Mouse (Mus musculus): Measurements from ENCODE around the gene Il2ra. TPM values are rescaled to one million over a fixed set of nuclear protein-coding genes. Genes with fewer than 3 reads are reported as not detected.
"Not testable (repeated sequence)": the region's sequence is repeated elsewhere in the genome, so short reads cannot be mapped to it uniquely, and the experiment has no call there.

The Il2ra gene
- not detected in 2 replicates for polyA plus RNA-seq (2014; fragmentation: Nextera tagmentation; extraction: Ambion mirVana)

GRCm38 (mm10) chr2:11642451-11642941 is at the start of gene Il2ra:
Gene Il2ra (plus strand): TSS chr2:11642807.
- Histone ChIP-seq H3K4me1 (ENCODE audit: control insufficient read depth, insufficient read depth, low read length) (no peaks in the 10 kb centered on the region), H3K27me3 (ENCODE audit: control insufficient read depth, insufficient read depth, low read length) (no peaks in the 10 kb centered on the region), H3K9ac (replicated peaks; ENCODE audit: low read depth, low read length) (no peak within 1 kb of the TSS), H3K4me3 (ENCODE audit: low read depth, low read length) (no peak within 1 kb of the TSS), H3K9me3 (ENCODE audit: control insufficient read depth, low read length) (no peaks in the 10 kb centered on the region), H3K4me2 (ENCODE audit: low read depth, low read length) (no peak within 1 kb of the TSS), H3K36me3 (ENCODE audit: control insufficient read depth, insufficient read depth, low read length) (no peaks in the 10 kb centered on the region), H3K27ac (ENCODE audit: low read depth, low read length) (no peak within 1 kb of the TSS)
- ATAC-seq (ENCODE audit: low read depth), result no peak
- 93% methylated on average over 3 of the region's 3 CpGs for WGBS

- Histone ChIP-seq H3K27ac (ENCODE audit: low read depth, low read length) (no peak overlapping the region), H3K4me1 (ENCODE audit: control insufficient read depth, insufficient read depth, low read length) (peaks cover 3% of the 10 kb centered on the region; the same call in 1 of the 2 replicates), H3K27me3 (ENCODE audit: control insufficient read depth, insufficient read depth, low read length) (no peaks in the 10 kb centered on the region), H3K36me3 (ENCODE audit: control insufficient read depth, insufficient read depth, low read length) (peaks cover 39% of the 10 kb centered on the region), H3K4me3 (ENCODE audit: low read depth, low read length) (no peak overlapping the region), H3K9me3 (ENCODE audit: control insufficient read depth, low read length) (no peaks in the 10 kb centered on the region), H3K9ac (replicated peaks; ENCODE audit: low read depth, low read length) (no peak overlapping the region), H3K4me2 (ENCODE audit: low read depth, low read length) (no peak overlapping the region)
- WGBS, result 87% methylated on average over 2 of the region's 2 CpGs
- ATAC-seq (ENCODE audit: low read depth), result no peak
These were observed 45.9 kb upstream of the Il2ra start for GRCm38 (mm10) chr2:11596690-11597089.

GRCm38 (mm10) chr2:11597906-11598305 is 44.7 kb upstream of the Il2ra start:
- H3K36me3 ChIP-seq (ENCODE audit: control insufficient read depth, insufficient read depth, low read length), result peaks cover 29% of the 10 kb centered on the region
- H3K4me2 ChIP-seq (ENCODE audit: low read depth, low read length), result no peak overlapping the region
- H3K9me3 ChIP-seq (ENCODE audit: control insufficient read depth, low read length), result no peaks in the 10 kb centered on the region
- ATAC-seq (ENCODE audit: low read depth), result no peak
- peaks cover 9% of the 10 kb centered on the region for H3K4me1 ChIP-seq (ENCODE audit: control insufficient read depth, insufficient read depth, low read length)
- H3K4me3 ChIP-seq (ENCODE audit: low read depth, low read length), result no peak overlapping the region
- WGBS, result 98% methylated on average over 7 of the region's 7 CpGs
- no peak overlapping the region for H3K27ac ChIP-seq (ENCODE audit: low read depth, low read length)
- no peaks in the 10 kb centered on the region for H3K27me3 ChIP-seq (ENCODE audit: control insufficient read depth, insufficient read depth, low read length)
- no peak overlapping the region for H3K9ac ChIP-seq (replicated peaks; ENCODE audit: low read depth, low read length)

- 87% methylated on average over 6 of the region's 6 CpGs for WGBS
- peak overlapping the region; percentile 90 for H3K4me2 ChIP-seq (ENCODE audit: low read depth, low read length)
- no peak overlapping the region for H3K27ac ChIP-seq (ENCODE audit: low read depth, low read length)
- peaks cover 11% of the 10 kb centered on the region for H3K36me3 ChIP-seq (ENCODE audit: control insufficient read depth, insufficient read depth, low read length)
- H3K9ac ChIP-seq (replicated peaks; ENCODE audit: low read depth, low read length), result peak overlapping the region; percentile 93
- H3K4me3 ChIP-seq (ENCODE audit: low read depth, low read length), result peak overlapping the region; percentile 96
- peaks cover 9% of the 10 kb centered on the region for H3K4me1 ChIP-seq (ENCODE audit: control insufficient read depth, insufficient read depth, low read length)
- no peaks in the 10 kb centered on the region for H3K9me3 ChIP-seq (ENCODE audit: control insufficient read depth, low read length)
- ATAC-seq (ENCODE audit: low read depth), result no peak
- no peaks in the 10 kb centered on the region for H3K27me3 ChIP-seq (ENCODE audit: control insufficient read depth, insufficient read depth, low read length)
These were observed 40.8 kb upstream of the Il2ra start for GRCm38 (mm10) chr2:11601795-11602194.

- Histone ChIP-seq H3K9ac (replicated peaks; ENCODE audit: low read depth, low read length) (peak overlapping the region; percentile 93), H3K27ac (ENCODE audit: low read depth, low read length) (peak overlapping the region; percentile 67), H3K36me3 (ENCODE audit: control insufficient read depth, insufficient read depth, low read length) (peaks cover 11% of the 10 kb centered on the region), H3K4me3 (ENCODE audit: low read depth, low read length) (peak overlapping the region; percentile 96), H3K27me3 (ENCODE audit: control insufficient read depth, insufficient read depth, low read length) (no peaks in the 10 kb centered on the region), H3K4me2 (ENCODE audit: low read depth, low read length) (peak overlapping the region; percentile 90), H3K4me1 (ENCODE audit: control insufficient read depth, insufficient read depth, low read length) (peaks cover 9% of the 10 kb centered on the region), H3K9me3 (ENCODE audit: control insufficient read depth, low read length) (no peaks in the 10 kb centered on the region)
- ATAC-seq (ENCODE audit: low read depth), result peak; percentile 100
- WGBS, result under 1% methylated on average over 73 of the region's 78 CpGs
These were observed 39.8 kb upstream of the Il2ra start for GRCm38 (mm10) chr2:11602506-11603489.

GRCm38 (mm10) chr2:11604053-11604452 is 38.6 kb upstream of the Il2ra start, which contains the start of gene Rbm17:
Gene Rbm17 (minus strand): TSS chr2:11604153.
- Histone ChIP-seq H3K27ac (ENCODE audit: low read depth, low read length) (peak within 1 kb of the TSS; percentile 67), H3K9ac (replicated peaks; ENCODE audit: low read depth, low read length) (peak within 1 kb of the TSS; percentile 93), H3K9me3 (ENCODE audit: control insufficient read depth, low read length) (no peaks in the 10 kb centered on the region), H3K4me1 (ENCODE audit: control insufficient read depth, insufficient read depth, low read length) (peaks cover 9% of the 10 kb centered on the region), H3K4me2 (ENCODE audit: low read depth, low read length) (peak within 1 kb of the TSS; percentile 21; the same call in 1 of the 2 replicates), H3K27me3 (ENCODE audit: control insufficient read depth, insufficient read depth, low read length) (no peaks in the 10 kb centered on the region), H3K4me3 (ENCODE audit: low read depth, low read length) (peak within 1 kb of the TSS; percentile 96), H3K36me3 (ENCODE audit: control insufficient read depth, insufficient read depth, low read length) (peaks cover 8% of the 10 kb centered on the region; the same call in 1 of the 2 replicates)
- no peak for ATAC-seq (ENCODE audit: low read depth)
- 78% methylated on average over 5 of the region's 5 CpGs for WGBS

GRCm38 (mm10) chr2:11604911-11605310 is 37.7 kb upstream of the Il2ra start:
- Histone ChIP-seq H3K9me3 (ENCODE audit: control insufficient read depth, low read length) (no peaks in the 10 kb centered on the region), H3K9ac (replicated peaks; ENCODE audit: low read depth, low read length) (no peak overlapping the region), H3K4me2 (ENCODE audit: low read depth, low read length) (no peak overlapping the region), H3K27ac (ENCODE audit: low read depth, low read length) (no peak overlapping the region), H3K4me3 (ENCODE audit: low read depth, low read length) (no peak overlapping the region), H3K36me3 (ENCODE audit: control insufficient read depth, insufficient read depth, low read length) (peaks cover 6% of the 10 kb centered on the region; the same call in 1 of the 2 replicates), H3K27me3 (ENCODE audit: control insufficient read depth, insufficient read depth, low read length) (no peaks in the 10 kb centered on the region), H3K4me1 (ENCODE audit: control insufficient read depth, insufficient read depth, low read length) (peaks cover 9% of the 10 kb centered on the region)
- no peak for ATAC-seq (ENCODE audit: low read depth)

- not testable (repeated sequence) for H3K9me3 ChIP-seq (ENCODE audit: control insufficient read depth, low read length); H3K4me2 ChIP-seq (ENCODE audit: low read depth, low read length); H3K27ac ChIP-seq (ENCODE audit: low read depth, low read length); H3K9ac ChIP-seq (replicated peaks; ENCODE audit: low read depth, low read length); H3K4me3 ChIP-seq (ENCODE audit: low read depth, low read length); H3K36me3 ChIP-seq (ENCODE audit: control insufficient read depth, insufficient read depth, low read length); H3K4me1 ChIP-seq (ENCODE audit: control insufficient read depth, insufficient read depth, low read length); ATAC-seq (ENCODE audit: low read depth); H3K27me3 ChIP-seq (ENCODE audit: control insufficient read depth, insufficient read depth, low read length)
- 83% methylated on average over 4 of the region's 4 CpGs for WGBS
These were observed 35.9 kb upstream of the Il2ra start for GRCm38 (mm10) chr2:11606718-11607117.

- H3K4me3 ChIP-seq (ENCODE audit: low read depth, low read length); H3K27me3 ChIP-seq (ENCODE audit: control insufficient read depth, insufficient read depth, low read length); H3K4me2 ChIP-seq (ENCODE audit: low read depth, low read length); H3K27ac ChIP-seq (ENCODE audit: low read depth, low read length); H3K9me3 ChIP-seq (ENCODE audit: control insufficient read depth, low read length); H3K36me3 ChIP-seq (ENCODE audit: control insufficient read depth, insufficient read depth, low read length); H3K4me1 ChIP-seq (ENCODE audit: control insufficient read depth, insufficient read depth, low read length); ATAC-seq (ENCODE audit: low read depth); H3K9ac ChIP-seq (replicated peaks; ENCODE audit: low read depth, low read length): not testable (repeated sequence)
- 90% methylated on average over 6 of the region's 6 CpGs for WGBS
These were observed 29.7 kb upstream of the Il2ra start for GRCm38 (mm10) chr2:11612939-11613338.
